ENCODE assay signal across 7 mouse cellular contexts in genomic region chr11:89299784-89300775, GRCm38 (mm10). TPM values are rescaled to one million over a fixed set of nuclear protein-coding genes. Genes with fewer than 3 reads are reported as not detected.
A peak's percentile ranks its signal among the peaks of the same experiment; 100 is the strongest.
DNase-seq lines count a peak whose midpoint lies in the region; ATAC-seq lines count a peak whose summit lies in the region.

No protein-coding gene starts in this region.

- peak overlapping the region; percentile 55 for H3K4me3 ChIP-seq in lung, embryonic 16.5 days (ENCODE audit: low read length)
- H3K4me3 ChIP-seq in forebrain, embryonic 14.5 days (ENCODE audit: low read depth, low read length), result peak overlapping the region; percentile 73
- H3K4me3 ChIP-seq in midbrain, embryonic 10.5 days, result peak overlapping the region; percentile 80

- H3K27me3 ChIP-seq in lung, embryonic 16.5 days (ENCODE audit: control insufficient read depth, insufficient read depth, low read depth, low read length), result peaks cover 17% of the 10 kb centered on the region
- H3K27me3 ChIP-seq in forebrain, embryonic 14.5 days (replicated peaks; ENCODE audit: control insufficient read depth, insufficient read depth, low read length), result 0 out of 2 replicates have a peak, but pooled peaks cover 4% of the 10 kb centered on the region
- H3K27me3 ChIP-seq in midbrain, embryonic 10.5 days (ENCODE audit: low read depth, poor library complexity, severe bottlenecking), result peaks cover 56% of the 10 kb centered on the region

- no peak for DNase-seq in lung, adult 18-20 months
- peak; percentile 50 for DNase-seq in forebrain, embryonic 14.5 days (ENCODE audit: low spot score)
- peak; percentile 70 for DNase-seq in midbrain, embryonic 10.5 days (ENCODE audit: low spot score)
- DNase-seq in adrenal gland, adult 8-10 months, result no peak
- no peak for DNase-seq in urinary bladder, postnatal 36 days (ENCODE audit: low spot score in 2 of 2)

- H3K27ac ChIP-seq in lung, embryonic 16.5 days (ENCODE audit: low read length), result no peak overlapping the region
- peak overlapping the region; percentile 41; the same call in 1 of the 2 replicates for H3K27ac ChIP-seq in forebrain, embryonic 14.5 days (ENCODE audit: low read depth, low read length)
- peak overlapping the region; percentile 80 for H3K27ac ChIP-seq in midbrain, embryonic 10.5 days (replicated peaks)

- ATAC-seq in lung, embryonic 16.5 days (ENCODE audit: low read depth), result no peak
- ATAC-seq in forebrain, embryonic 14.5 days, result no peak
- no peak for ATAC-seq in megakaryocyte-erythroid progenitor cell, adult 5-6 weeks (replicated peaks; ENCODE audit: low FRiP score, low TSS enrichment, poor library complexity, severe bottlenecking)

- WGBS in lung, embryonic 16.5 days, result 4% methylated on average over 26 of the region's 26 CpGs
- WGBS in forebrain, embryonic 14.5 days, result under 1% methylated on average over 26 of the region's 26 CpGs
- WGBS in midbrain, embryonic 10.5 days, result 2% methylated on average over 26 of the region's 26 CpGs

- no peaks in the 10 kb centered on the region for H3K9me3 ChIP-seq in lung, embryonic 16.5 days (ENCODE audit: control insufficient read depth, low read length)
- no peaks in the 10 kb centered on the region for H3K9me3 ChIP-seq in forebrain, embryonic 14.5 days (replicated peaks; ENCODE audit: control insufficient read depth, low read length)
- H3K9me3 ChIP-seq in midbrain, embryonic 10.5 days (replicated peaks), result no peaks in the 10 kb centered on the region

- no peaks in the 10 kb centered on the region for H3K36me3 ChIP-seq in lung, embryonic 16.5 days (ENCODE audit: control insufficient read depth, insufficient read depth, low read length)
- H3K36me3 ChIP-seq in forebrain, embryonic 14.5 days (ENCODE audit: control insufficient read depth, insufficient read depth, low read length), result no peaks in the 10 kb centered on the region
- no peaks in the 10 kb centered on the region for H3K36me3 ChIP-seq in midbrain, embryonic 10.5 days

- H3K4me2 ChIP-seq in lung, embryonic 16.5 days (ENCODE audit: low read depth, low read length), result peak overlapping the region; percentile 97; the same call in 1 of the 2 replicates
- peak overlapping the region; percentile 92 for H3K4me2 ChIP-seq in forebrain, embryonic 14.5 days (ENCODE audit: low read length)

- peaks cover 29% of the 10 kb centered on the region for H3K4me1 ChIP-seq in lung, embryonic 16.5 days (replicated peaks; ENCODE audit: control insufficient read depth, insufficient read depth, low read length)
- peaks cover 20% of the 10 kb centered on the region for H3K4me1 ChIP-seq in forebrain, embryonic 14.5 days (ENCODE audit: control insufficient read depth, insufficient read depth, low read length)
- H3K4me1 ChIP-seq in midbrain, embryonic 10.5 days, result peaks cover 59% of the 10 kb centered on the region

- H3K9ac ChIP-seq in lung, embryonic 16.5 days (ENCODE audit: low read length), result no peak overlapping the region
- peak overlapping the region; percentile 51 for H3K9ac ChIP-seq in forebrain, embryonic 14.5 days (ENCODE audit: low read length)

RNA-seq across cellular contexts. Expression of gene Nog, which starts 2.1 kb away (rescaled TPM):
- polyA plus RNA-seq in lung, embryonic 16.5 days (2015; fragmentation: Nextera tagmentation; extraction: Ambion mirVana), result 1.0 and 1.3 TPM in 2 replicates
- polyA plus RNA-seq in forebrain, embryonic 14.5 days (2014; fragmentation: Nextera tagmentation; extraction: Ambion mirVana), result 3.7 and 4.2 TPM in 2 replicates
- polyA plus RNA-seq in midbrain, embryonic 10.5 days (2016; fragmentation: Nextera tagmentation; extraction: Ambion mirVana), result 2.1 and 3.3 TPM in 2 replicates
- total RNA-seq in adrenal gland, adult 8-10 months (2022), result under 1 TPM in 3 of 4 experiments, not detected in 1; 0.22 to 0.61 (median 0.49) TPM
- not detected in 2 replicates for total RNA-seq in megakaryocyte-erythroid progenitor cell, adult 5-6 weeks (2014; fragmentation: Nextera tagmentation)
- not detected in 2 replicates for total RNA-seq in megakaryocyte-erythroid progenitor cell, adult 5-6 weeks (2017)

Comparison
In these comparisons a context has a peak if more than half of its experiments do, and no peak if none do; other contexts are left out.
1. DNase-seq: peak in forebrain, embryonic 14.5 days (single experiment) and midbrain, embryonic 10.5 days (single experiment); none in lung, adult 18-20 months (0 of 2), adrenal gland, adult 8-10 months (single experiment) and urinary bladder, postnatal 36 days (0 of 2).
2. Peak in every context shown above with its lines, with median percentiles within 50 percentile points of each other: H3K4me3 ChIP-seq.